Mouse (Mus musculus) common myeloid progenitor, adult 5-6 weeks (primary cell): ENCODE results near the gene Sit1. TPM values are rescaled to one million over a fixed set of nuclear protein-coding genes. Genes with fewer than 3 reads are reported as not detected.
"Not testable (repeated sequence)": the region's sequence is repeated elsewhere in the genome, so short reads cannot be mapped to it uniquely, and the experiment has no call there.

Experiments used
- ATAC-seq: replicated peaks from 2 replicates; pipeline ENCODE4 v1.8.0; 2016; ENCODE audit warnings: low read depth, mild to moderate bottlenecking, moderate TSS enrichment, inconsistent platforms; ENCODE audit not compliant: poor library complexity, severe bottlenecking
- total RNA-seq: library from RNA; stranded (forward); fragments of 200-1000, 187-1606 nt; gene quantifications from 2 replicates; pipeline ENCODE4 v1.2.3, GENCODE M21; 2017

The Sit1 gene
- total RNA-seq, 1 experiment from 2014 or later = not detected

DNA sequence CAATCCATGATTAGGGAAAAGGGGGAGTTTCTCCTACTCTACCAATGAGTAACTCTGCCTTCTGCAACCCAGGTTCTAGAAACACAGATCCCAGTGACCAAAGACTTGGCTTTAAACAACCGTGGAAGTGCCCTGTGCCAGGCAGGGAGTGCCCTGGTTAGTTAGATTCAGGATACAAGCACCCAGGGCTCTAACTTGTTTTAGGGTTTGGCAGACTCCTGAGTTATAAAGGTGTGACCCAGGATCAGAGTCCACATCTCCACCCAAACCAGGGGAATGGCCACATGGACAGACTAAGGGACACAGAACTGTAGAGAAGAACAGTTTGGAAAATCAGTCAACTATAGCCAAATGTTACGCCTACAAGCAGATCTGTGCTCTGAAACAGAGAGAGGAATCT lies 19.5 kb upstream of the Sit1 start:
- ATAC-seq = no peak

DNA sequence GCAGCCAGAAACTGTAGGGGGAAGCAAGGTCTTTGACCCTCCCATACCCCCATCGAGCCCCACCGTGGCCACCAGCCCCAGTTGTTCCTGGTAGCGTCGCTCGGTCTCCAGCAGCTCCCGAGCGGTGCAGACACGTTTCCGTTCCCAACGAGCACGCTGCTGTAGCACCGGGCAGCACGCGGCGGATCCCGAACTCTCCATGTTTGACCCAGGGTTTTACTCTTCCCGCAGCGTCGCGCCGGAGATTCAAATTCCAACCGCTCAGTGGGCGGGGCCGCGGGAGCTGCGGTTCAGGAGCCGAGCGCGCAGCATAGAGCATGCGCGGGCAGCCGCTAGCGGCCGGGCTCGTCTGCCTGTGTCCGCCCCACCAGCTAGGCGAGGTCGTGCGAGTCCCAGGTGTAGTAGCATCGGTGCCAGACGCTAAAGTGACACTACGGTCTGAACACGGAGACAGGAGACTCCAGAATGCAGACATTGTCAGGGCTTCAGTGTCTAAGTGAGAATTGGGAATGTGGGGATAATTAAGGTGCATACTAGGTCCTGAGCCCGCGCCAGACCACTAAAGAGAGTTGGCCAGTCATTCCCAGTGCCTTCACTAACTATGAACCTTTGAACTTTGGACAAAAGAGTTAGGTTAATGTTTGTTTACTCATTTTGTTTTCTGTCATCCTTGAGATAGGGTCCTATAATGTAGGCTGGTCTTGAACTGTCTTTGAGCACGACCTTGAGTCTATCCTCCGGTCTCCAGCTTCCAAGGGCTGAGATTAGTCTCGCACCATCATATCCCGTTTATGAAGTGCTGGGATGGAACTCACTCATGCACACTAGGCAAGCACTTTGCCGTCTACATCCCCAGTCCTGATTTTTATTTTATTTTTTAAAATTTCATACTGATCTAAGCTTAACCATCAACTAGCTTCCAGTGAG lies 16.1 kb upstream of the Sit1 start, which contains the start of gene Arhgef39:
TSS of gene Arhgef39 (minus strand) at position 289 of the 927 bp plus-strand sequence.
- peak; percentile 67 for ATAC-seq

DNA sequence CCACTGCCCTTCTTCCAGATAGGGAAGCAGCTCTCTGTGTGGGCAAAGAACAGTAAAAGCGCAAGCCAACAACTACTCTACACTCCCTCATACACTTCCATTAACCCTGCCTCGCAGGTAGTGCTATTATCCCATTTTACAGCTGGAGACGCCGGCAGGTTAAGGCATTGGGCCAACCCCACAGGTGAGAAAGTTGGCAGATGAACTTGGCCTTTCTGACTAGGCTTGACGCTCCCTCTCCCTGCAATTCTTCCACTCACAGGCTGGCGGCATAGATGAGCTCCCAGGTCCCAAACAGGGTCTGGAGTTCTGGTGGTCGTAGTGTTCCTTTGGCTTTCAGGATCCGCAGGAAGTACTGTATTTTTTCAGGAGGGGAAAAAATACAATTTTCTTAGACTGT lies 15.4 kb upstream of the Sit1 start:
- ATAC-seq = peak; percentile 59

DNA sequence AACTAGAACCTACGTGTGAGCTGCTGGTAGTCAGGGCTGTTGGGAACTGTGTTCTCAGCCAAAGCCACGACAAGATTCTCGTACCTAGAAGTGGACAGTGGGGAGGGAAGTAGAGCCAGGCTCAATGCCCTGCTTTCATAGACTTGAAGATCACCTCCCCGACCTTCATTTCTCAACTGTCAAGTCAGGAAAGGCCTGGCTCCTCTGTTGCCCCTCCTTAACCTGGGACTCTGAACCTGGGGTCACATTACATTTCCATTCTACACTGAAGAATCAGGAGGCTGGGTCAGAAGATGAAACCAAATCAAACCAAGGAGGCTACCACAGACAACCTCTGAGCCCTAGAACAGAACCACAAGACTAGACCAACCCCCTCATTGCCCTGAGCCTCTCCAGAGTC lies 14.4 kb upstream of the Sit1 start:
- ATAC-seq = no peak

DNA sequence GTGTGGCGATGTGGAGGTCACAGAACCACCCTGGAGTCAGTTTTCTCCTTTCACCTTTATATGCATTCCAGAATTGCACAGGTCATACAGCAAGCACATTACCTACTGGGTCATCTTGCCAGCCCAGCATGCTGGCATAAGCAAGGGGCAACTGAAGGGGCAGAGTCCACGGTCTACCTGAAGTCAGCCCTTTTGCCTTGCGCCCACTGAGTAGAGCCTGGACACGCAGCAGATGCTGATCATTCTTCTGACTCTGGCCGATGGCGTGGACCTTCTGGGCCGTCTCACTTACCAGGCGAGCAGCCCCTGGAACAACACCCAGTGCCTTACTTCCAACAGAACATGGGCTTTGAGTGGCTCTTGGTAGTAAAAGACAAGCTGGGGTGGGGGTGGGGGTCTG lies 13.9 kb upstream of the Sit1 start:
- no peak for ATAC-seq

DNA sequence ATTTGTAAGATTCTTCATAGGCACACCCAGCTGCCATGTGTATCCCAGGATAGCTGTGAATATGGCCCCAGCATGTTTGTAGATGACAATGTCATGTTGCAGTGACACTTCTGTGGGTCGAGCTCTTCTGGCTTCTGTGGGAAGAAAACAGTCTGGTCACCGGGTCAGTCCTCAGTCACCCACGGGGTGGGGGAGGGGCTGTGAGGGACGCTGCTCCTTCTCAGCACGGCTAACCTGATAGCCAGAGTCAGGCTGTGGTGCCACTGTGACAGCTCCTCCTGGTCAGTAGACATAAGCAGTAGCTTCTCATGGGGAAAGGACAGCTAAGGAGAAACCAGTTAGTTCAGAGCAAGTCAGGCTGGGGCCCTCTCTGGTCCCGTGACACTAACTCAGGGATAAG lies 13.1 kb upstream of the Sit1 start:
- no peak for ATAC-seq

DNA sequence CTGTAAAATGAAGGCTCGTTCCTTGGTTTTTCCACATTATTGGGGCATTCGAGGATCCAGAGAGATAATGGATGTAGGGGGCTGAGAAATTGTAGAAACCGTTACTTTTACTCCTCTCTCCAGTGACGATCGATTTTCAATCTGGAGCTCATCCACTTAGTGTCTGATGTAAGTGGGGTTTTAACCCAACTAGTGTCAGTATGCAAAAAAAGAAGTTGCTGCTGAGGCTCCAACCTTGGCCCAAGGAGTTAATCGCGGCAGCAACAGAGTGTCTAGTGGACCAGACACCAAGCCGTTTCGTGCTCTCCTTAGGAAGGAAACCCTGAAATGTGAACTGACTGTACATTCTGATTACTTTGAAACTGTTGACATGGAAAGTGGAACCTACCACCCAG lies 10.3 kb upstream of the Sit1 start:
- ATAC-seq = no peak

DNA sequence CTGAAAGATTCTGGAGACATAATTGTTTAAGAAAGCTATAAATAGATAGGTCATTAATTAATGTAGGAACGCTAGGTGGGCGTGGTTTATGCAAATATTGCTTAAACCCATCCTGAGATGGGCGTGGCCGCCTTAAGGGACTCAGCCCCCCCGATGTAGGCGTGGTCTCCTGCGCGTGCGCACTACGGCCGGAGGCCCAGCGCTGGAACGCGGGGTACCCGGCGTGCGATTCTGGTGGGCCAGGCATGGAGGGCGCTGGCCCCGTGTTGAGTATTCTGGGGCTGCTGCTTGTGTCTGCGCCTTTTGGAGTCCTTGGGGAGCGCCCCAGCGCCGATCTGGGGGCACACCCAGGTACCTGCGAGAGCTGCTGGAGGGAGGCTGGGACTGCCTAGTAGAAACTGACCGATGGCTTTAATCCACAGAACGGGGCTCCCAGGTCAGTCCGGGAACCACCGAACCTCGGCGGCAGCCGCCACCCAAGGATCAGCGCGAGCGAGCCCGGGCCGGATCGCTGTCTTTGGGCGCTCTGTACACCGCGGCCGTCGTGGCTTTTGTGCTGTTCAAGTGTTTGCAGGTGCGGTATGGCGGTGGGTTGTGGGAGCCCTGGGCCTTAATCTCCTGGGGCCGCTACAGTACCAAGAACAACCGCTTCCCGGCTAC lies 9.8 kb upstream of the Sit1 start:
- peak; percentile 77 for ATAC-seq

DNA sequence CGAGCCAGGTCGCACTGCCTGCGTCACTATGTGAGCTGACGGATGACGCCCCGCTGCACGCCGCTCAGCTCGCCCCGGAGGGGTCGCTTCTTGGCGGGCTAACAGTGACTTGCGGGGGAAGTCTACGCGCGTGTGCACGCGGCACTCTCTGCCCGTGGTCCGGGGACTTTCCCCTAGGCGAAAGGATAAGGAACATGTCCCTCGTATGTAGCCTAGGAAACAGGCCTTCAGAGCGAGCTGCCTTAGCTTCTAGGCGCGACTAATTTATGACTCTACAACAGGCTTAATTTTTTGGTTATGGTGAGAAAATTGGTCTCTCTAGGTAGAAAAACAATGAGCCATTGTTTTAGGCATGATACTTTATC lies 9.3 kb upstream of the Sit1 start, which contains the start of gene Ccdc107:
TSS of gene Ccdc107 (plus strand) at position 80 of the 365 bp plus-strand sequence.
- ATAC-seq = peak; percentile 95

DNA sequence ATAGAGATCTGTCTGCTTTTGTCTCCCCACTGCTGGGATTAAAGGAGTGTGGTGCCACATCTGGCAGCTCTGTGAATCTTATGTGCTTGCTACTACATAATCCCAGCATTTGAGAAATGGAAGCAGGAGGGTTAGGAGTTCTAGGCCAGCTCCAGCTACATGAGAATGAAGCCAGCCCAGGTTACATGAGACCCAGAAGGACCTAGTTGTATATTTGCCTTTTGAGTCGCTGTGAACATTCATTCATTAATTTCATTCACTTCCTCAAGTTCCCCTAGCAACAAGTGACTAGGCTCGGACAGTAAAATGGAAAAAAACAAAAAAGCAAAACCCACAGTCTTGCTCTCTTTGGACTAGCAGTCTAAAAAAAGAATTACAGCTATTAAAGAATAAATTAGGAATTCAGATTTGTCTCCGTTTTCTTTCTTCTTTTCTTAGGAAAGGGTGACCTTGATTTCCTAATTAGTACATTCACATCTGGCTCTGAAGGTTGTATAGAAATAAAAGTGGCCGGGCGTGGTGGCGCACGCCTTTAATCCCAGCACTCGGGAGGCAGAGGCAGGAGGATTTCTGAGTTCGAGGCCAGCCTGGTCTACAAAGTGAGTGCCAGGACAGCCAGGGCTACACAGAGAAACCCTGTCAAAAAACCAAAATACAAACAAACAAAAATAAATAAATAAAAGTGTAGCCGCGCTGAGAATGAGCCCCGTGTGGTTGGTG lies 8.7 kb upstream of the Sit1 start:
- no peak for ATAC-seq

DNA sequence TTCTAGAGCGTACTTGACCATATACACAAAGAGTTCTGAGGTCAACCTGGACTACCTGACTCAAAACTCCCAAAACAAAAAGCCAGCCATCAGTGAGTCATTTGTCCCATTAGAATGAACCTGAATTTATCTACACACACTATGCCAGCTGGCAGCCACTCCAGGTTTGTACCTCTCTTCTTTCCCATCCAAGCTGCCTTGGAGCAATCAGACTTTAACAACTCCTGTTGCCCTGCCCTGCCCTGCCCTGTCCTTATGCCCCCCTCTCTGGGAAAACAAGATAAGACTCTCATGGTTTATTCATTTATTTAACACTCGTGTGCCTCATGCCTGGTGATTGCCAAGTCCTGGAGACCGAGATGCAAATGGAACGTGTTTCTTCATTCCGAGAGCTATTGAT lies 7.3 kb upstream of the Sit1 start:
- ATAC-seq = no peak

DNA sequence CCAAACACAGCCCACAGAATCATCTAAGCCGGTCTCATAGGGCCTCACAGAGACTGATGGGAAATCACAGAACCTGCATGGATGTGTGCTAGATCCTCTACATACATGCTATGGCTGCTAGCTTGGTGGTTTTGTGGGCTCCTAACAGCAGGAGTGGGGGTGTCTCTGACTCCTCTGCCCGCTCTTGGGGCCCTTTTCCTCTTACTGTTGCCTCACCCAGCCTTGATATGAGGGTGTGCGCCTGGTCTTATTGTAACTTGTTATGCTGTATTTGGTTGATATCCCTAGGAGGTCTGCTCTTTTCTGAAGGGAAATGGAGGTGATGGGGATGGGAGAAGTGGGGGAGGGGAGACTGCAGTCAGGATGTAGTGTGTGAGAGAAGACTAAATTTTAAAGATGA lies 6.1 kb upstream of the Sit1 start:
- ATAC-seq = no peak

DNA sequence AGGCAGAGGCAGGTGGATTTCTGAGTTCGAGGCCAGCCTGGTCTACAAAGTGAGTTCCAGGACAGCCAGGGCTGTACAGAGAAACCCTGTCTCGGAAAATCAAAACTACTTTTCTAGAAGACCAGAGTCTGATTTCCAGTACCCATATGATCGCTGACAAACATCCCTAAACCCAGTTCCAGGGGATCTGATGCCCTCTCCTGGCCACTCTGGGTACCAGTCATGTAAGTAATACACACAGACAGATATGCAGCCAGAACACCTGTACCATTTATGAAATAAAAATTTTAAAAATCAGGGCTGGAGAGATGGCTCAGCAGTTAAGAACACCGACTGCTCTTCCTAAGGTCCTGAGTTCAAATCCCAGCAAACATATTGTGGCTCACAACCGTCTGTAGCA lies 2.1 kb upstream of the Sit1 start:
- ATAC-seq = not testable (repeated sequence)

DNA sequence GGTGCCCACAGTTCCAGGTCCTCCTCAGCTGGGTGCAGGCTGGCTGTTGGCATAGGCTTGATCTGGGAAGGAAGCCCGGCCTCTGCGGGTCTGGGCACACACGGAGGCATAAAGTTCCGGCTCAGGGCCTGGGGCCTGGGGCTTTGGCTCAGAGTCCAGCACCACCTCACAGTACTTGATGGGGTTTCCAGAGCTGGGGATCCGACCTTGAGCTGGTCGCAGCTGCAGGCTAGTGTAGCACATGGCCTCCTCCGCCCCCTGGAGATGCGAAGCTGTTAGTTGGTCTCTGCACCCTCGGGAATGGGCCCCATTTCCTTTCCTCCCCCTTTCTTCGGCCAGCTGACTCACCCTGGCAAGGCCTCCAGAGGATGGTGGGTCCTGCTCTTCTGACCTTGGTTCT lies 943 bp downstream of the Sit1 start:
- ATAC-seq = no peak

DNA sequence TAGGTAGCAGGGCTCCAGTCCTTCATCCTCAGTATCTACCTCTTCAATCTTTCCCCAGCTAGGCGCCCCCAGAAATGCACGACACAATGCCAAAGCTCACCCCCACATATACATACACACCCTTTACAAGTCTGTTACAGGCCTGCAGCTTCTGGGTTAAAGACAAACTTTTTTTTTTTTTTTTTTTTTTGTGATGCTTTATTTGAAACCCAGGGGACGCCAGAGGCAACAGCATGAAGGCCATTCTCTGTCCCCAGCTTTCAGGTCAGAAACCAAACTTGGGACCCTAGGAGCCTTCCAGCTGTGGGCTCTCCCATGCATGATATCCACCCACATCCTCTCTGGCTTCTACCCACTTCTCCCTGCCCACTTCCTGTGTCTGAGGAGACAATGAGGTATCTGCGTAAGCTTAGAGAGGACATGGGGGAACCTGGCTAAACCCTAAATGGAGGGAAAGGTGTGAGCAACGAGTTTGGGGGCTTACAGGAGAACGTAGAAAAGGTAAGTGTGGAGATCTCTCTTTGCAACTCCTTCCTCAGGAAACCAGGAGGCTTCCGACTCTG lies 1.6 kb downstream of the Sit1 start:
- ATAC-seq = peak; percentile 71

DNA sequence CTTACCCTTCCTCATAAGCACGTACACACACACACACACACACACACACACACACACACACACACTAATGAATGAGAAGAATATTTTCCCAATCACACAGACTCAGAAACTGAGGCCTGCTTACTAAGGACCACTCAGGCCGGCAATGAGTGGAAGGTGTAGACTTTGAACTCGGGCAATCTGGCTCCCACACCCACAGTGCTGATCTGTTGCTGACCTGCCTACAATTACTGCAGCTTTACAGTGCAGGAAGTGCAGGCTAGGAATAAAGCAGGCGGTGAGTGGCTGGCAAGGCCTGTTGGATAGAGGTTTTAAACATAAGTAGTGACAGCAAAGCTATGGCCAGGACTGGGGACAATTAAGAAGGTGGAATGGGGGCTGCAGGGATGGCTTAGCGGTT lies 2.5 kb downstream of the Sit1 start:
- no peak for ATAC-seq

DNA sequence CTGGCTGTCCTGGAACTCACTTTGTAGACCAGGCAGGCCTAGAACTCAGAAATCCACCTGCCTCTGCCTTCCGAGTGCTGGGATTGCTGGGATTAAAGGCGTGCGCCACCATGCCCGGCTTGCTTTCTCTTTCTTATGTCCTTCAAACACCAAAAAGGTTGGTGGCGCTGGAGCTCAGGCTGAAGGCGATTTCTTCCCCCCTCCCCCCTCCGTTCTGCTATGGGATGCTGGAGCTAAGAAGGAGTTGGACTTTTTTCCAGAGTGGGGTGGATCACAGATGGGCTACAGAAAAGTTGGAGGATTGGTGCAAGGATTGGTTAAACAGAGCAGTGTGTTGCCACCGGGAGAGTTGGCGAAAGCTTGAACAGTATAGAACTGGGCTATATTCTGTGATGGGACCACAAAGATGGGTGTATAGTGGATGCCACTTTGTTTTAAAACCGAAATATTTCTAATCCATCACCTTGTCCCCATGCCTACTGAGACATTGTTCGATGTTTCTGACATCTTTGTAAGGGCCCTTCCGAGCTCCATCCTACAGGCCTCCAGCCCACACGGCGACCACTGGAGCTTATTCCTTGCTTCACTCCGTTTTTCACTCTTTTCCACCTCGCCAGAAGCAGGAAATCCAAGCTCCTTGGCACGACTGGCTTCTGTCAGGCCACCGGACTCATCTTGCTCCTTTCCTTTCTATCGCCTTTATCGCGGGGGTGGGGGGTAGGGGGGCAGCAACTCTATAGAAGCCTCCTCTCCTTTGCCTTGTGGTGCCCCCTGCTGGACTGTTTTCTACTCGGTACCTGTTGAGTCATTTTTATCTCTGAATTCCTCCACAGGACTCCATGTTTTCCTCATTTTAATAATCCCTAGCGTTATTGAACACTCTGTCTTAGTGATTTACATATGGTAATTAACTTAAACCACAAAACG lies 4.4 kb downstream of the Sit1 start:
- ATAC-seq = peak; percentile 19; the same call in 1 of the 2 replicates

DNA sequence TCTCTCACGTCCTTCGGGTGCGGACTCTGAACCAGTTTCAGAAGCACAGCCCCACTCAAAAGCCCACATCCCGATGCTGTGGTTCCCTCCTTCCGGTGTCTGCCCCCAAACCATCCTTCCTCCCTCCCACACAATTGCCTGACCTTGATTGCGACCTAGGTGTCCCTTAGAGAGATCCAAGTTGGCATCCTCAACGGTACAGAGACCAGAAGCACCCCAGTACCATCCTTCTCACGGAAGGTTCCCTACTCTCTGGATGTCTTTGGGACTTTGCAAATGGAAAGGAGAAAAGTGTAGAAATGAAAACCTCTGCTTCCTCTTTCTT lies 5.0 kb downstream of the Sit1 start:
- ATAC-seq = no peak

DNA sequence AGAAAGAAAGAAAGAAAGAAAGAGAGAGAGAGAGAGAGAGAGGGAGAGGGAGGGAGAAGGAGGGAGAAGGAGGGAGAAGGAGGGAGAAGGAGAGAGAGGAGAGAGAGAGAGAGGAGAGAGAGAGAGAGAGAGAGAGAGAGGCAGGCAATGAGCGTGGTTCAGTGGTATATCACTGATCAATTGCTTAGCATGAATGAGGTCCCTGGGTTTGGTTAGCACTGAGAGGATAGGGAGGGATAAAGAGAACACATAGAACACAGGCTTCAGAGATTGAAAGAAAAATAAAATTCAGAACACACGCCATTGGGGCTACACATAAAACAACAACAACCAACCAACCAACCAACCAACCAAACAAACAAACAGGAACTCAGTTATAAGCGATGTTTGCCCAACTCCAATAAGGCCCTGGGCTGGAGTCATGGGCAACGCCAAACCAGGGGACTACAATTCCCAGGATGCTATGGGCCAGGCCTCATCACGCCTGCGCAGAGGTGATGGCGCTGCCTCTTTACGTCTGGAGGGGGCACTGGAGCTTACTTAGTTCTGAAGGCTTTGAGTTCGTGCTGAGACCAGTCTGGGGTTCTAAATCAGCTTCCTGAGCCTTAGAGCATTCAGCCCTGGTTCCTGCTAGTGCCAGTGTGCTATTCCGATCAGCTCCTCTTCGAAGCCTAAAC lies 5.5 kb downstream of the Sit1 start:
- peak; percentile 84 for ATAC-seq
